Mouse (Mus musculus) lung, postnatal 0 days (tissue): ENCODE results near the gene Gm9195. TPM values are rescaled to one million over a fixed set of nuclear protein-coding genes. Genes with fewer than 3 reads are reported as not detected.
A peak's percentile ranks its signal among the peaks of the same experiment; 100 is the strongest.

Source experiments
- ATAC-seq: fragments of 200-750 bp; cut with Nextera tagmentation; 2 replicates; pipeline ENCODE4 v1.8.0; 2017; ENCODE audit warnings: moderate library complexity
- DNase-seq: peaks from one replicate; pipeline ENCODE4 v3.0.0-alpha.2; 2016; ENCODE audit warnings: low spot score
- H3K27ac ChIP-seq: fragments of 300-500 bp; sonication (generic); 2 replicates; pipeline ENCODE4 v1.5.1; 2014; ENCODE audit warnings: antibody characterized with exemption, mild to moderate bottlenecking, low read length, mixed read lengths
- H3K27me3 ChIP-seq: fragments of 300-500 bp; sonication (generic); replicated peaks from 2 replicates; pipeline ENCODE4 v1.6.1; 2014; ENCODE audit warnings: low read length, mixed read lengths; ENCODE audit not compliant: insufficient read depth
- H3K36me3 ChIP-seq: fragments of 300-500 bp; sonication (generic); 2 replicates; pipeline ENCODE4 v1.6.1; 2014; ENCODE audit warnings: low read length, mixed read lengths; ENCODE audit not compliant: insufficient read depth
- H3K4me1 ChIP-seq: fragments of 300-500 bp; sonication (generic); 2 replicates; pipeline ENCODE4 v1.6.1; 2014; ENCODE audit warnings: antibody characterized with exemption, low read depth, low read length, mixed read lengths; ENCODE audit not compliant: insufficient read depth
- H3K4me2 ChIP-seq: fragments of 300-500 bp; sonication (generic); replicated peaks from 2 replicates; pipeline ENCODE4 v1.6.1; 2014; ENCODE audit warnings: low read depth, mild to moderate bottlenecking, low read length, moderate library complexity, mixed read lengths
- H3K4me3 ChIP-seq: fragments of 300-500 bp; sonication (generic); 2 replicates; pipeline ENCODE4 v1.5.1; 2014; ENCODE audit warnings: low read depth, low read length
- H3K9ac ChIP-seq: fragments of 300-500 bp; sonication (generic); replicated peaks from 2 replicates; pipeline ENCODE4 v1.6.1; 2014; ENCODE audit warnings: low read depth, mild to moderate bottlenecking
- H3K9me3 ChIP-seq: fragments of 300-500 bp; sonication (generic); 2 replicates; pipeline ENCODE4 v1.6.1; 2016; ENCODE audit warnings: low read length, mixed read lengths
- CTCF ChIP-seq: IDR thresholded peaks from 2 replicates; pipeline ENCODE4 v1.5.1; 2016; ENCODE audit warnings: antibody characterized with exemption, mild to moderate bottlenecking
- EP300 ChIP-seq: IDR thresholded peaks from 2 replicates; pipeline ENCODE4 v1.6.1; 2016; ENCODE audit warnings: antibody characterized with exemption, mild to moderate bottlenecking, control low read depth
- WGBS: fragments of 180-500 bp; shearing (Covaris S2); extraction: QIAGEN DNeasy Blood & Tissue Kit; methylation state at CpG from one replicate; pipeline ENCODE4 v1.1.7; 2014; 5-methylcytosine and 5-hydroxymethylcytosine counted together
- polyA plus RNA-seq: library from polyadenylated mRNA; unstranded; fragments of >200 nt; fragmentation: Nextera tagmentation; extraction: Ambion mirVana; gene quantifications from 2 replicates; pipeline ENCODE4 v1.2.1, GENCODE M21; 2015

The Gm9195 gene
- polyA plus RNA-seq, 1 experiment from 2014 or later = not detected

DNA sequence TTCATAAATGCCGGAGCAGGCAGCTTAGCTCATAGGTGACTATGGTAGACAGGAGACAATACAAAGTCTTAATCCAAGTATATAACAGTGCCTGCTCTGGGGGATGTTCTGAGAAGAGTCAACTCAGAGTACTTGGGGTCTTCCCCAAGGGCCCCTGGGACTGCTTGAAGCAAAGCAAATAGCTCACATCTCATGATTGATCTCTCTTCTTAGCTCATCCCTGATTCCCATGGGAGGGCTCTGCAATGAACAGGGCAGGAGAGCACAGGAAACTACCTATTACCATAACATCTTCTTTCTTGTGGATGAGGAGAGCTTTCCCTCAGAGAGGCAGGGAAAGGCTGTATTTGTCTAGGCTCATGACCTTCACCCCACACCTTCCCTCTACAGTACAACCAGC is 32.7 kb downstream of the Gm9195 start:
- no peaks in the 10 kb centered on the region for H3K9me3 ChIP-seq
- H3K9ac ChIP-seq = no peak overlapping the region
- 89% methylated on average over 1 of the region's 1 CpGs for WGBS
- TF ChIP-seq CTCF (no peak), EP300 (no peak)
- DNase-seq (no peak), ATAC-seq (no peak)
- H3K27ac ChIP-seq = no peak overlapping the region
- no peak overlapping the region for H3K4me3 ChIP-seq
- H3K4me2 ChIP-seq = no peak overlapping the region
- H3K27me3 ChIP-seq = no peaks in the 10 kb centered on the region
- H3K4me1 ChIP-seq = no peaks in the 10 kb centered on the region
- H3K36me3 ChIP-seq = no peaks in the 10 kb centered on the region

- DNase-seq = peak; percentile 70
- ATAC-seq = peak; percentile 84
These were observed 44.2 kb downstream of the Gm9195 start for GRCm38 (mm10) chr14:72447141-72448091.

DNA sequence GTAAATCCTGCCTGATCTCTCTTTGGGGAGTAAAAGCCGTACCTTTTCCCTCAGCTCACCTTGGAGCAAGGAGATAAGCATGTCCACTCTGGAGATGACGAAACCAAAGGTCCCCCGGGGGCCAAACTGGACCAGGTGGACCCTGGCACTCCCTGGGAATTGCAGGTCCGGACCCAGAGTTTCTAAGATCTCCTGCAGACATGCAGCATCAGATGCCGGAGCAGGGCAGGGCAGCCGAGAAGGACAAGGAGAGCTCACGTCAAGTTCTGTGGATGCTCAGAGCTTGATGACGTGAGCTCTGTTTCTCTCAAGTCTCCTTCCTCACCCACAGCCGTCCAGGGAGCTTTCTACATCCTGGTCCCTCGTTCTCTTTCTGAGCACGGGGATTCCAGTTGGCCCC is 48.7 kb downstream of the Gm9195 start:
- Histone ChIP-seq H3K9ac (no peak overlapping the region), H3K9me3 (no peaks in the 10 kb centered on the region), H3K27ac (no peak overlapping the region), H3K4me2 (no peak overlapping the region), H3K36me3 (no peaks in the 10 kb centered on the region), H3K27me3 (no peaks in the 10 kb centered on the region), H3K4me3 (no peak overlapping the region), H3K4me1 (no peaks in the 10 kb centered on the region)
- TF ChIP-seq EP300 (no peak), CTCF (no peak)
- WGBS = 68% methylated on average over 11 of the region's 11 CpGs
- ATAC-seq = no peak
- DNase-seq = no peak

More at GRCm38 (mm10) chr14:72447141-72448091, 44.2 kb downstream of the Gm9195 start:
- 54% methylated on average over 9 of the region's 9 CpGs for WGBS
- no peak for TF ChIP-seq EP300
- TF ChIP-seq CTCF = peak; percentile 77
- Histone ChIP-seq H3K4me3 (no peak overlapping the region), H3K9ac (no peak overlapping the region), H3K27ac (no peak overlapping the region), H3K27me3 (no peaks in the 10 kb centered on the region), H3K4me2 (no peak overlapping the region), H3K4me1 (no peaks in the 10 kb centered on the region), H3K36me3 (no peaks in the 10 kb centered on the region), H3K9me3 (no peaks in the 10 kb centered on the region)

DNA sequence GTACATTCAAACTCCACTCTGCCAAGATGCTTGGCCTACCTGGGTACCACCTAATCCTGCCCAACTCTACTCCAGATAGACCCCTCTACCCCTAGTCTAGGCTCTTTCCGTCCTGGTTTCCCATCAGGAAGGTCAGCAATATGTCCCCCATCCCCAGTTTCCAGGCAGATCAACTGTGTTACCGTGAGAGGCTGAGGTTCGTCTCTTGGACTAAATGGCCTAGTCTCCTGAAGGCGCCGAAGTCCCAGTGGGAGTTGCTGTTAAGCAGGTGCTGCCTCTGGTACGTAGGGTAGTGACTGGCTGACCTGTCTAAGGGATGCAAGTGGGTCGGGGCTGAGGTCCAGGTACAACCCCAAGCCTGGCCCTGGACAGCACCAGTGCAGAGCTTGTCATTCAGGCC is 50.7 kb downstream of the Gm9195 start:
- Histone ChIP-seq H3K27me3 (no peaks in the 10 kb centered on the region), H3K27ac (no peak overlapping the region), H3K4me1 (no peaks in the 10 kb centered on the region), H3K4me3 (no peak overlapping the region), H3K9me3 (no peaks in the 10 kb centered on the region), H3K4me2 (no peak overlapping the region), H3K36me3 (no peaks in the 10 kb centered on the region), H3K9ac (no peak overlapping the region)
- no peak for ATAC-seq
- no peak for TF ChIP-seq EP300
- 84% methylated on average over 7 of the region's 7 CpGs for WGBS
- no peak for DNase-seq

DNA sequence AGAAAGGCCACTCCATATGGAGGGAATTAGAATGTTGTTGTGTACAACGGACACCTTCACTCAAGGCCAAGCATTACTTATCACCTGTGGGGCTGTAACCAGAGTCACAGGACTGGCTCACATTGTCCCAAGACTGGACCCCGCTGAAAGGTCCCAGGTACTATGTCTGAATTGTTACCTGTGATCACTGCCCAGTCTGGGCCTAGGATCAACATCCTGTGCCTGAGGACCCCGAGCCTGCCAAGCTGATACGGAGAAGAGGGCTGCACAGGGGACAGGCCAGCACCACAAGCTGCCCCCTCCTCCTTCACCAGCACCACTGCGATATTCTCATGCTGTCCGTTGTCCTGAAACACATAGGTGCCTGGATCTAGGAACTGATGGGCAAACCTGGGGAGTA is 51.2 kb downstream of the Gm9195 start:
- 80% methylated on average over 6 of the region's 6 CpGs for WGBS
- Histone ChIP-seq H3K9ac (no peak overlapping the region), H3K4me1 (no peaks in the 10 kb centered on the region), H3K27me3 (no peaks in the 10 kb centered on the region), H3K36me3 (no peaks in the 10 kb centered on the region), H3K4me3 (no peak overlapping the region), H3K4me2 (no peak overlapping the region), H3K9me3 (no peaks in the 10 kb centered on the region), H3K27ac (no peak overlapping the region)
- DNase-seq (no peak), ATAC-seq (no peak)
- TF ChIP-seq EP300 (no peak), CTCF (no peak)

- 80% methylated on average over 1 of the region's 1 CpGs for WGBS
- H3K4me2 ChIP-seq = no peak overlapping the region
- TF ChIP-seq CTCF (no peak), EP300 (no peak)
These were observed 52.7 kb downstream of the Gm9195 start for GRCm38 (mm10) chr14:72438976-72439375.

More at GRCm38 (mm10) chr14:72438976-72439375, 52.7 kb downstream of the Gm9195 start:
- Histone ChIP-seq H3K27me3 (no peaks in the 10 kb centered on the region), H3K4me1 (no peaks in the 10 kb centered on the region), H3K9ac (no peak overlapping the region), H3K9me3 (no peaks in the 10 kb centered on the region), H3K4me3 (no peak overlapping the region), H3K36me3 (no peaks in the 10 kb centered on the region), H3K27ac (no peak overlapping the region)
- DNase-seq (no peak), ATAC-seq (no peak)
